Mouse (Mus musculus): ENCODE measurements at regions not wholly inside any gene's neighbourhood (a gene's known extent, or its start where the extent isn't known, plus 50 kb on each side); places are given as distances from the start of the nearest gene placed in this dataset.

GRCm38 (mm10) chr8:89583091-89583490, 539.1 kb upstream of the Sall1 start:
- H3K27me3 ChIP-seq (ENCODE audit: control insufficient read depth): no peaks in the 10 kb centered on the region
- H3K4me3 ChIP-seq (replicated peaks): no peak overlapping the region
- no peaks in the 10 kb centered on the region for H3K36me3 ChIP-seq (ENCODE audit: control insufficient read depth)
- no peaks in the 10 kb centered on the region for H3K9me3 ChIP-seq (ENCODE audit: control insufficient read depth, low read length)
- H3K4me1 ChIP-seq (ENCODE audit: control insufficient read depth): no peaks in the 10 kb centered on the region
- TF ChIP-seq TAL1 (IDR thresholded peaks at IDR 0.05; ENCODE audit: low read length): no peak
- no peak for TF ChIP-seq GATA1 (IDR thresholded peaks at IDR 0.05; ENCODE audit: low read length)

DNA sequence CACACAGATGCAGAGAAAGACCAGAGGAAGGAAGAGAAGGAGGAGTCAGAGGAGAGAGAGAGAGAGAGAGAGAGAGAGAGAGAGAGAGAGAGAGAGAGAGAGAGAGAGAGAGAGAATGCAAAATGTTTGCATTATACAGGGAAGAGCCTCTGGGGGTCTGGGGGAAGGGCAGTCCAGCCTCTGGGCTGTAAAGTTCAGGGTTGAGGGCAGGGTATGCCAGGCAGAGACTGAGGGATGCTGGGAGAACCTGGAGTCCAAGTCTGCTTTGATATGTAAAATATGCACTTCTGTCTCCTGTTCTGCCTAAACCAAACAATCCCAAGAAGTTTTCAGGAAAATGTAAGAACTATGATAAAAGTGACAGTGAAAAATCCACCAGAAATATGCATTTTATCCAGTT, 538.6 kb upstream of the Sall1 start:
- no peaks in the 10 kb centered on the region for H3K9me3 ChIP-seq (ENCODE audit: control insufficient read depth, low read length)
- H3K27me3 ChIP-seq (ENCODE audit: control insufficient read depth): no peaks in the 10 kb centered on the region
- H3K36me3 ChIP-seq (ENCODE audit: control insufficient read depth): no peaks in the 10 kb centered on the region
- no peaks in the 10 kb centered on the region for H3K4me1 ChIP-seq (ENCODE audit: control insufficient read depth)
- H3K4me3 ChIP-seq (replicated peaks): no peak overlapping the region
- no peak for TF ChIP-seq TAL1 (IDR thresholded peaks at IDR 0.05; ENCODE audit: low read length)
- TF ChIP-seq GATA1 (IDR thresholded peaks at IDR 0.05; ENCODE audit: low read length): no peak

DNA sequence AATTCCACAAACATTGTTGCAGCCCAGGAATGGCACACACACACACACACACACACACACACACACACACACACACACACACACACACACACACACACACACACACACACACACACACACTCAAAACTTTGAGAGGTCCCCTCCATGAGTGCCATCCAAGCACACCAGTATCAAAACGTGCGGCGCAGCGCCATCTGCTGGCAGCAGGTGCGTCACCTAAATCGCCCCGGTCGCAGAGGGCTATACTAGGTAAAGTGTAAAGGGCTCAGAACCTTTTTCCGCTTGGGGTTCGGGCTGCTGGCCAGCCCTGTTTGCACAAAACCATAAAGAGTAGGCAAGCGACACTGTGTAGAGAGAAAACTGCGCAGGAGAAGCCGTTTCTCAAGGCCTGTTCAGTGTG, 527.9 kb upstream of the Sall1 start:
- peaks cover 3% of the 10 kb centered on the region; the same call in 1 of the 2 replicates for H3K4me1 ChIP-seq (ENCODE audit: control insufficient read depth)
- TF ChIP-seq TAL1 (IDR thresholded peaks at IDR 0.05; ENCODE audit: low read length) (no peak), GATA1 (IDR thresholded peaks at IDR 0.05; ENCODE audit: low read length) (no peak)
- no peaks in the 10 kb centered on the region for H3K36me3 ChIP-seq (ENCODE audit: control insufficient read depth)
- no peak overlapping the region for H3K4me3 ChIP-seq (replicated peaks)
- H3K27me3 ChIP-seq (ENCODE audit: control insufficient read depth): no peaks in the 10 kb centered on the region
- H3K9me3 ChIP-seq (ENCODE audit: control insufficient read depth, low read length): no peaks in the 10 kb centered on the region

DNA sequence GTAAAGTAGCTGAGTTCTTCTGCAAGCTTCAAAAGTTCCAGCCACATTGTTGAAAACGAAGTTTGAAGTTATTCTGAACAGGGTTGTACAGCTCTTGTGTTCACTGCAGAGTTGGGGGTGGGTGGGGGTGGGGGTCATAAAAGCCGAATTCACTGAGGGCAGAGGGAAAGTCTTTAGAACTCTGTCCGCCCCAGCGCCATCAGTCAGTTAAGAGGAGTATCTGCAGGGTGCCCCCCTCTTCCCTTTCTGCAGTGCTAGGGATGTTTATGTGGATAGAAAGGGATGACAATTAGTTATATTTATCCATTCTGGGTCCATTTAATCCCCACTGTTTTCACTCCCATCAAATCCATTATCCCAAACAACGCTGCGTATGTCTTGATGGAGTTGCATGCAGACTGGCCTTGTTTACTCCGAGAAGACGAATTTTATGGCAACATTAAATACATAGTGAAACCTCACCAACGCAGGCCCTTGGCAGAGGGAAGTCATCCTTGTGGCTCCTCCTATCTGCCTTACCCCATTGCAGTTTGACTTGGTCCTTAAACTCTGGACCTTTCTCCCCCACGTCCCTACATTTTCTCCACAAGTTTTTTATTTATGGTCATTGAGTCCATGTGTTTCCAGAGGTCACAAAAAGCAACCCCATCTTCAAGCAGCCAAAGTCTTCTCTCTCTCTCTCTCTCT, 526.8 kb upstream of the Sall1 start:
- Histone ChIP-seq H3K4me1 (ENCODE audit: control insufficient read depth) (peaks cover 3% of the 10 kb centered on the region; the same call in 1 of the 2 replicates), H3K36me3 (ENCODE audit: control insufficient read depth) (no peaks in the 10 kb centered on the region), H3K9me3 (ENCODE audit: control insufficient read depth, low read length) (no peaks in the 10 kb centered on the region), H3K27me3 (ENCODE audit: control insufficient read depth) (no peaks in the 10 kb centered on the region), H3K4me3 (replicated peaks) (no peak overlapping the region)
- TF ChIP-seq TAL1 (IDR thresholded peaks at IDR 0.05; ENCODE audit: low read length) (no peak), GATA1 (IDR thresholded peaks at IDR 0.05; ENCODE audit: low read length) (no peak)

DNA sequence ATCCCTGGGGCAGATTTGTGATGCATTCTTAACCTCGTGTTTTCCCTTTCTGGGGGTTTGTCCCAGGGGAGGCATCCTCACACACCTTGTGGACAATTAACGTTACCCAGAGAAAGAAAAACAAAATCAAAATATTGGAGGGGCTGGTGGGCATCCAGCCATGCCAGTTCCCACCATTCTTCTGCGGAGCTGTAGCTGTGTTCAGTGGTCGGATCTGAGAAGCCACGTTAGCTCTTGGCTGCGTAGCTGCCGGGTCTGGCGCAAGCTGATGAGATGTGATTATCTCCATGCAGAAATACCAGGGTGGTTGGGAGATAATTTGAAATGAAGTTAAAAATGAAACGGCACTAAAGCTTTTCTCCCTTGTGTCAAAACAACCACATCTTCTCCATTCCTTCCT, 525.4 kb upstream of the Sall1 start:
- no peaks in the 10 kb centered on the region for H3K27me3 ChIP-seq (ENCODE audit: control insufficient read depth)
- no peaks in the 10 kb centered on the region for H3K36me3 ChIP-seq (ENCODE audit: control insufficient read depth)
- H3K4me3 ChIP-seq (replicated peaks): peak overlapping the region; percentile 32
- peaks cover 3% of the 10 kb centered on the region; the same call in 1 of the 2 replicates for H3K4me1 ChIP-seq (ENCODE audit: control insufficient read depth)
- no peaks in the 10 kb centered on the region for H3K9me3 ChIP-seq (ENCODE audit: control insufficient read depth, low read length)
- no peak for TF ChIP-seq TAL1 (IDR thresholded peaks at IDR 0.05; ENCODE audit: low read length)
- no peak for TF ChIP-seq GATA1 (IDR thresholded peaks at IDR 0.05; ENCODE audit: low read length)

GRCm38 (mm10) chr8:89568641-89569040, 524.7 kb upstream of the Sall1 start:
- no peaks in the 10 kb centered on the region for H3K36me3 ChIP-seq (ENCODE audit: control insufficient read depth)
- H3K4me3 ChIP-seq (replicated peaks): no peak overlapping the region
- H3K4me1 ChIP-seq (ENCODE audit: control insufficient read depth): peaks cover 3% of the 10 kb centered on the region; the same call in 1 of the 2 replicates
- TF ChIP-seq GATA1 (IDR thresholded peaks at IDR 0.05; ENCODE audit: low read length) (no peak), TAL1 (IDR thresholded peaks at IDR 0.05; ENCODE audit: low read length) (no peak)
- no peaks in the 10 kb centered on the region for H3K9me3 ChIP-seq (ENCODE audit: control insufficient read depth, low read length)
- no peaks in the 10 kb centered on the region for H3K27me3 ChIP-seq (ENCODE audit: control insufficient read depth)

- no peaks in the 10 kb centered on the region for H3K9me3 ChIP-seq (ENCODE audit: control insufficient read depth, low read length)
- H3K4me3 ChIP-seq (replicated peaks): no peak overlapping the region
- peaks cover 3% of the 10 kb centered on the region; the same call in 1 of the 2 replicates for H3K4me1 ChIP-seq (ENCODE audit: control insufficient read depth)
- no peaks in the 10 kb centered on the region for H3K27me3 ChIP-seq (ENCODE audit: control insufficient read depth)
- no peaks in the 10 kb centered on the region for H3K36me3 ChIP-seq (ENCODE audit: control insufficient read depth)
- no peak for TF ChIP-seq TAL1 (IDR thresholded peaks at IDR 0.05; ENCODE audit: low read length)
- TF ChIP-seq GATA1 (IDR thresholded peaks at IDR 0.05; ENCODE audit: low read length): no peak
Observed at GRCm38 (mm10) chr8:89566986-89567385, 523.0 kb upstream of the Sall1 start.

DNA sequence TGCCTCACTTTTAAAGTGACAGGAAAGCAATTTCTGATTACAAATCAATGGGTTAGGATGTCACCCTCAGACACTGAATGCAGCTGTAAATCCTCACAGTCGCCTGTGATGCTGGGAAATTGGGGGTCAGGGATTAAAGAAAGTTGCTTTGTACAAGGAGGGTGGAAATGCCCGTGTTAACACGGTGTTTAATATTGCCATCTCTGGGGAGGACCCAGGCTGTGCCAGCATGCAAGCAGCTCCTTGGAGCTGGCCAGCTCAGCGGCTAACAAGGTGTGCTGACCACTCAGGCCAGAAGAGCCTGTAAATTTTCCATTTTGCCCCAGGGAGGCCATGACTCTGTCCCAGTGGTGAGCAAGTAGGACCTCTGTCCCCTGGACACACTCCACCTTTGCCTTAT, 522.5 kb upstream of the Sall1 start:
- H3K27me3 ChIP-seq (ENCODE audit: control insufficient read depth): no peaks in the 10 kb centered on the region
- H3K36me3 ChIP-seq (ENCODE audit: control insufficient read depth): no peaks in the 10 kb centered on the region
- no peak overlapping the region for H3K4me3 ChIP-seq (replicated peaks)
- H3K4me1 ChIP-seq (ENCODE audit: control insufficient read depth): peaks cover 3% of the 10 kb centered on the region; the same call in 1 of the 2 replicates
- H3K9me3 ChIP-seq (ENCODE audit: control insufficient read depth, low read length): no peaks in the 10 kb centered on the region
- no peak for TF ChIP-seq GATA1 (IDR thresholded peaks at IDR 0.05; ENCODE audit: low read length)
- TF ChIP-seq TAL1 (IDR thresholded peaks at IDR 0.05; ENCODE audit: low read length): no peak

GRCm38 (mm10) chr8:89565147-89565826, 521.3 kb upstream of the Sall1 start:
- Histone ChIP-seq H3K36me3 (ENCODE audit: control insufficient read depth) (no peaks in the 10 kb centered on the region), H3K9me3 (ENCODE audit: control insufficient read depth, low read length) (no peaks in the 10 kb centered on the region), H3K4me3 (replicated peaks) (no peak overlapping the region), H3K4me1 (ENCODE audit: control insufficient read depth) (peaks cover 3% of the 10 kb centered on the region; the same call in 1 of the 2 replicates), H3K27me3 (ENCODE audit: control insufficient read depth) (no peaks in the 10 kb centered on the region)
- TF ChIP-seq TAL1 (IDR thresholded peaks at IDR 0.05; ENCODE audit: low read length) (no peak), GATA1 (IDR thresholded peaks at IDR 0.05; ENCODE audit: low read length) (no peak)

Measured in erythroblast, embryonic 14.5 days (primary cell).